Mouse (Mus musculus) right cerebral cortex, postnatal 14 days (tissue): ENCODE results near the gene Fuk.
"Not testable (repeated sequence)": the region's sequence is repeated elsewhere in the genome, so short reads cannot be mapped to it uniquely, and the experiment has no call there.

ENCODE experiments used
- DNase-seq: peaks from one replicate; pipeline ENCODE4 v3.0.0; 2022

The Fuk gene

DNA sequence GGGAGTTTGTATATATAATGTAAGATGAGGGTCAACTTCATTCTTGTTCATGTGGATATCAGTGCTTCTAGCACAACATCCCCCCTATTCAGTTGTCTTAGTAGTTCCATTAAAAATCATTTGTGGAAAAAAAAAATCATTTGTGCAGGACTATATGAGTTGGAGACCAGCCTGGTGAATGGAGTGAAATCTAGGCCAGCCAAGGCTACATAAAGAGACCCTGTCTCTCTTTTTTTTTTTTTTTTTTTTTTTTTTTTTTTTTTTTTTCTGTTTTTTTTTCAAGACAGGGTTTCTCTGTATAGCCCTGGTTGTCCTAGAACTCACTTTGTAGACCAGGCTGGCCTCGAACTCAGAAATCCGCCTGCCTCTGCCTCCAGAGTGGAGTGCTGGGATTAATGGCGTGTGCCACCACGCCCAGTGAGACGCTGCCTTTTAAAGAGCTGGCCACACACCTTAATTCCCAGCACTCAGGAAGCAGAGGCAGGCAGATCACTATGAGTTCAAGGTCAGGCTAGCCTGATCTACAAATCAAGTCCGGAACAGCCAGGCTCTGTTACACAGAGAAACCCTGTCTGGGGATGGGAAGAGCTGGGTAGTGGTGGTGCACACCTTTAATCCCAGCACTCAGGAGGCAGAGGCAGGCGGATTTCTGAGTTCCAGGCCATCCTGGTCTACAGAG lies 40.8 kb downstream of the Fuk start:
- not testable (repeated sequence) for DNase-seq

DNA sequence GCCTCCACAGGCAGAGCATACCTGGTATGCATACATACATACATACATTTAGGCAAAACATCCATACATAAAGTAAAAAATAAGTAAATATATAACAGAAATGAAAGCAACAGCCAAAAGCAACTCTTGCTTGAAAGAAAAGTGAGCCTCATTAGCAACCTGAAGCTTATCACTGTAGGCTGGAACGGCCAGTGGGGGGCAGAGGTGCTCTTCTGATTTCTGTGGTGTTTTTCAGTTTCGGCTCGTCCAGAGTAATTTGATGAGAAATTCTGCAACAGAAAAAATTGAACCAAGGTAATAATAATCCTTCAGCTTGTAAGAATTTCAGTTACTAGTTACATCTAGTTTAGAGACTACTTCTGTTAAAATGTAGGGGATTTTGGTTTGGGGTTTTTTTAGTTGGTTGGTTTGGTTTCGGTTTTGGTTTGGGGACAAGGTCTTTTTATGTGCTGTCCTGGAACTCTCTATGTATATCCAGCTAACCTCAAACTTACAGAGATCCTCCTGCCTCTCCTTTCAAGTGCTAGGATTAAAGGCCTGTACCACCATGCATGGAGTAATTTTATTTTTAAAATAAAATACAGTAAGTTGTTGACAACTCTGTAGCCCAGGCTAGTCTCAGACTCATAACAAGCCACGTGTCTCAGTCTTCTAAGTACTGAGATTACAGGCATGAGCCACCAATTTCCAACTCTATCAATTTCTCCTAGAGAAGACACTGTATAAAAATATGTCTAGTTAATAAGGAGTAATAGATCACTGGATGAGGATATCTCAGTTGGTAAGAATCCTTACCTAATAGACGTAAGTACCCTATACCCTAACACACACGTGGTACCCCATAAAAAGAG lies 42.4 kb downstream of the Fuk start:
- no peak for DNase-seq

DNA sequence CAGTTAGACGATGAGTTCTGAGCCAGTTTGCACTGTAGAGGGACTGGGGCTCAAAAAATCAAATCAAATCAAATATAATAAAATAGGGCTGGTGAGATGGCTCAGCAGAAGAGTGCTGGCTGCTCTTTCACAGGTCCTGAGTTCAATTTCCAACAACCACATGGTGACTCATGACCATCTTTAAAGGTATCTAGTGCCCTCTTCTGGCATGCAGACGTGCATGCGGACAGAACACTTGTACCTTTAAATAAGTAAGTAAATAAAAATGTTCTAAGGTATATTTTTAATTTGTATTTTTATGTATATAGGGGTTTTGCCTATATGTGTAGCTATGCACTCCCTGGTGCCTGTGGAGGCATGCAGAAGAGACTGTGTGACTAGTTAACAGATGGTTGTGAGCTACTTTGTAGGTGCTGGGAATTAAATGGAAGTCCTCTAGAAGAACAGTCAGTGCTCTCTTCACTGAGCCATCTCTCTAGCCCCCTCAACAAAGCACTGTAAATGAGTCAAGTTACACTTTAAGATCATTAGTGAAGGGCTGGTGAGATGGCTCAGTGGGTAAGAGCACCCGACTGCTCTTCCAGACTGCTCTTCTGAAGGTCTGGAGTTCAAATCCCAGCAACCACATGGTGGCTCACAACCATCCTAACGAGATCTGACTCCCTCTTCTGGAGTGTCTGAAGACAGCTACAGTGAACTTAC lies 45.4 kb downstream of the Fuk start:
- no peak for DNase-seq

DNA sequence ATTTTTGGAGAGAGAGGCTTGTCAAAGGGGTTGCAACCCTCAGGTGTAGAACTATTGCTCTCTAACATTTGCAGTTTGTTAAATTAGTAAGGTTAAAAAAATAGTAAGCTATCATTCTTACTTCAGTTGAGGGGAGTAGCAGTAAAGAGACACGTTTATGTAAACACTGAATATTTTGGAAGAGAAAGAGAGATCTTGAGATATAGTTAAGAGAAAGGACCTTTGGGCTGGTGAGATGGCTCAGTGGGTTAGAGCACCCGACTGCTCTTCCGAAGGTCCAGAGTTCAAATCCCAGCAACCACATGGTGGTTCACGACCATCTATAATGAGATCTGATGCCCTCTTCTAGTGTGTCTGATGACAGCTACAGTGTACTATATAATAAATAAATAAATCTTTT lies 46.2 kb downstream of the Fuk start:
- DNase-seq: not testable (repeated sequence)

DNA sequence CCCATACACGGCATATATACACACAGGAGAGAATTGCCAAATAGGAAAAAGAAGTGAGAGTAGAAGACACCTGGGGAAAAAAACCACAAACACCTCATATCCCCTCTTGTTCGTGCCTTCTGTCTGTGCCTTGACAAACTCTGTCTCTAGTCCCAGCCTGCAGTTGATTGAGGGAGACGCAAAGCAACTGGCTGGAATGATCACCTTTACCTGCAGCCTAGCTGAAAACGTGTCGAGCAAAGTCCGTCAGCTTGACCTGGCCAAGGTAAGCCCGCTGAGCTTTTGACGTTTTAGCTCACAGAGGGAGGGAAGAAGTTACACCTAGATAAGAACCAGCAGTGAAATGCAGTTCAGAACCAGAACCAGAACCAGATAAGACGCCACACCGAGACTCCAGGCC lies 51.1 kb downstream of the Fuk start:
- no peak for DNase-seq

DNA sequence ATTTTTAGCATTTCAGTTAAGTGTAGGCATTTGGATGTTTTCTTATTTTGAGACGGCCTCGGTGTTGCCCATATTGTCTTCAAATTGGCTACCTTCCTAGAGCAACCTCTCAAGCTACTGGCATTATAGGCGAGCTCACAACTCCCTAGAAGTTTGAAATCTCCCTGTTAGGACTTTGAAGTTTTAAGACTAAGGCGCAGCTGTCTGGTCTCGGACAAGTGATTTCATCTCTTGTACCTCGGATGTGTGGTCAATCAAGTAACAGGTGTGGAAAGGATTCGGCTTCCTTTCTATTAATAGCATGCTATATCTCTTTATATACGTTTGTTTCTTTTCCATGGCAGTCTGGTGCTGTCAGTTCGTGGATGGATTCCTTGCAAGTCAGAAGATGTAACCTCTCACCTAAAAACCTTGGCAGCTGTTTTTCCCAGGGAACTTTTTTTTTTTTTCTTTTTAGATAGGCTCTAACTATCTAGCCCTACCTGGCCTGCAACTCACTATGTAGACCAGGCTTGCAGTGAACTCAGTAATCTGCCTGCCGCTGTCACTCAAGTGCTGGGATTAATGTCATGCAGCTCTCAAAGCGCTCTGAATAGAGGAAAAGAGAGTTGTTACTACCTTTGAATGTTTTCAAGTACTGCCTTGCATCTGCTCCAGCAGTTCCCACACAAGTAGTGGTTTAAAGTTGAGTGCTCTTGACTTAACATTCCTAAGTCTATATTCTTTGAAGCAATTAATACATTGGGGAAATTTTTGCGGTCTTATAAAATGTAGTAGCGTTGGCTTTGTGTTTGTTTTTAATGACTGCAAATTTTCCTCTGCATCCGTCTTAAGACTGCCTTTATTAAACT lies 54.4 kb downstream of the Fuk start:
- no peak for DNase-seq

DNA sequence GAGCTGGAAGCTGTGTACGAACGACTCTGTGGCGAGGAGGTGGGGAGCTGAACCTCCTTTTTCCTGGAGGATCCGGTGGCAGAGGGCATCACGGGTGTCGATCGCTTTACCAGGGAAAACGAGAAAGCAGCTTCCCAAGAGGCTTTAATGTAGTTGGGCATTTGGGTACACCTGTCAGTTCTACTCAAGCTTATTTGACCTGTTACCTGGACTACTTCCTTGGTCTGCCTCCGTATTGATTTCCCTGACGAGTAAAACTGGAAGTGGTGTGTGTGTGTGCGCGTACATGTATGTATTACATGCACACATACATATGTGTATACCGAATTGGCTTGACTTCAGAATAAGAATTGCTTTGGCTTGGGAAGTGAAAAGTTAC lies 55.1 kb downstream of the Fuk start:
- DNase-seq: no peak

DNA sequence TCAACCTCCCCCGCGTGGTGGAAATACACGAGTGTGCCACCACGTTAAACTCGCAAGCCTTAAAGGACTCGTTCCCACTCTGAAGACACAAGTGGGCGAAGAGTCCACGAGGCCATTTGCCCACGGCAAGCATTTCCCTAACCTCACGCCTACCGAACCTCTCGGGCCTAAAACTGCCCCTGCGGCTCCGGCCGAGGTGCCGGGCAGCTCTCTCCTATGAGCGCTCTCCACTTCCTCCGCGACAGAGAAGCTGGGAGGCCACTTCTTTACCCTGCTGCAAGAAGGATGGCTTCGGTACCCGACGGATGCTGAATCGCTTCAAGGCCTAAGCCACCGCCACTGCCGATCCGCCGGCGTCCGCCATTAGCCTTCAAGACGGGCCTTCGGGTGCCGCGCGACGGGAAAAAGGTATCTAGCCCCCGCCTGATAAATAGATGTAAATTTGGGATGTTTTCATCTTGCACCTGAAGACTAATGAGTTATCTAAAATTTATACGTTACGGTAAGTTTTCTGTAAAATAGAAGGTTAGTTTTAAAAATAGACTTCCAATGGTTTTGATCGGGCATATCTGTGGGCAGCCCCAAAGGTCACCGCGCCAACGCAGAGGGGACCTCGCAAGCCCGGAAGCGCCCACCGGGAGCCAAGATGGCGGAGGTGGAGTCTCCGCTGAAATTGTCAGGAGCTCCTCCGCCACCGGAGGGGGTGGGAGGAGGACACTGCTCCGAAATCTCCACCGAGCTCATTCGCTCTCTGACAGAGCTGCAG lies 55.7 kb downstream of the Fuk start, which contains the start of the genes Cog4 and Sf3b3:
TSS of gene Cog4 (plus strand) at position 196 of the 766 bp plus-strand sequence.
TSS of gene Sf3b3 (minus strand) at position 383 of the 766 bp plus-strand sequence.
- DNase-seq: peak; percentile 81

DNA sequence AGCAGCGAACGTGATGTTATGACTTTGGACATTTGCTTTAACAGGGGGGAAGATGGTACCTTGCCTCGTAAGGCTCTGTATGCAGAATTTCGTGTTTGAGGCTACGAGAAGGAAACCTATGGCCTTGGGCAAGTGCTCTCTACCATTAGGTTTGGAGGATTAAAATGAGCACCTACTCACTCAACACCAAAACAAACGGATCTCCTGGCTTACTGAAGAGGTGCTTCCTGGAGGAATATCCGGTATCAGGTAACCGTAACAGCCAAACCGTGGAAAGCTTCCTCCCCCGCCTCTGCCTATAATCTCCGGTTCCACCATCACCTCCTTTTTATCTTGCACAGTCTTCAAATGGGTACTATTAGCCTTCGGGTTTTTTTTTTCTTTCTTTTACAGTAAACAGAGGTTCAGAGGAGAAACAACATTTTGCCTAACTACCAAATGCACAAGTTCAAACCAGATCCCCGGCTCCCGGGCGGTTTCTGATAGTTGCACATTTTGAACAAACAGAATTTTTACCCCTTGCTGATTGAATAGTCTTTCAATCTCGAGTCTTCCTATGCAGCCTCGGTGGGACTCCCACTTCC lies 56.4 kb downstream of the Fuk start:
- DNase-seq: no peak

DNA sequence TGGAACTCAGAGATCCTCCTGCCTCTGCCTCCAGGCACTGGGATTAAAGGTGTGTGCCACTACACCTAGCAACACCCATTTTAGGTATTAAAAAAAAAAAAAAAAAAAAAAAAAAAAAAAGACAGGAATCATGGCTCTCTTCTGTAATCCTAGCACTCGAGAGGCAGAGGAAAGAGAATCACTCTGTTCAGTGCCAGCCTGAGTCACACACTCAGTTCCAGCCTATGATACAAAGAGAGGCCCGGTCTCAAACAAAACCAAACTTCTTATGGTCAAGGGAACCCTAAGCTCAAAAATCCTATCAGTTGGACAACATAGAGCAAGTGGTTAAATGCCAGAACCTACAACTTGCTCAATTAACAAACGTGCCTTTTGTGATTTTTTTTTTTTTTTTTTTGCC lies 57.3 kb downstream of the Fuk start:
- DNase-seq: no peak

DNA sequence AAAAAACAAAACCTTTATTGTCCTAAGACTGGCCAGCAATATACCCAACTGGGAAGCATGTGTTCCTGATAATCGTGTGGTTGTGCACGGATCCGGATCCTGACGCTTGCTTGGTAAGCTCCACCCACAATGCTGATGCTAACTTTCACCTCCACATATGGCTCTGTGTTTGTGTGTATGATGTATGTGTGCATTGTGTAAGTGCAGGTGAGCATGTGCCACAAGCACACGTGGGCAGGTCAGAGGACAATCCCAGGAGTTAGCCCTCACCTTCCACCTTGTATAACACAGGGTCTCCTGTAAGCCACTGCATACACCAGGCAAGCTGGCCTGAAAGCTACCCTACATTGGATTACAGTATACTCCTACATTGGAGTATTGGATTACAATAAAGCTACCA lies 59.1 kb downstream of the Fuk start:
- DNase-seq: no peak

DNA sequence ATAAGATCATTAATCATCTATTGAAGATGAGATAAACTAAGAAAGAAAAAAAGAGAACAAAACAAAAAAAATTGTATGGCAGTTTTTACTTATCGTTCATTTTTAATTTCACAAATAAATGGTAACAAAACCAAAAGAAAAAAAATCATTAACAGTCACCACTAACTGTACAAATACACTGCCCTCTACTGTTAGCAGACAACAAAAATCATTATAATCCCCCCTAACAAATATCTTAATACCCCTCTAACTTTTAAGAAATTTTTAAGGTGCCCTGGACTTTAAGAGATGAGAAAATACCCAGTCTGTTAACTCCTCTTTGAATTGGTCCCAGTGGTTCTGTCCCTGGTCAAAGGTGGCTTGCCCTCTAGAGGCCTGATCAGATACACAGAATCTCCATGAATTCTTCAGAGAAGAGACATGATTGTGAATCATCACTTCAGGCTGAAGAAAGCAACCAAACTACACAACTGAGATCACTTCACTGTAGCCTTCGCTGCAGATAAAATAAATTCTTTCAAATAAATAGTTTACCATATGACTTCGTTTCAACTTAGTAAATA lies 60.2 kb downstream of the Fuk start:
- no peak for DNase-seq
